14 mouse cellular contexts compared by ENCODE assay signal in the genomic region with DNA sequence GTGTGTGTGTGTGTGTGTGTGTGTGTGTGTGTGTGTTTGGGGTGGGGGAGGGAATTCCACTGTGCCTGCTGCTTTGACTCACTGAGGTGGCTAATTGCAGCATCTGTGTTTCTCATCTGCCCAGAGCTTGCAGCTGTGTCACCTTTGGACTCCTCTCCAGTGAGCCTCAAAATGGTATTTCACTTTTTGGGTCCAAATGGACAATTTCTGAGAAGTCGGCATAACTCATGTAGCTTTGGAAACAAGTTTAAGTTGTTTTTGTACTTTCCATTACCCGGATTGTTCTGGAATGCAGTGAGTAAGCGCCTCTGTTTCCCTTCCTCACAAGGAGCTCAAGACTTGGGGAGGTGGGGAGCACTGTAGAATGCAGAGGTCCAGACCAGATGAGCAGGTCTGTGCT.
"Had no signal": no experiment of that assay in that cellular context is flagged by ENCODE, and none has a peak within 500 bp of the region (broad histone marks: within the 10 kb centered on the region; RNA-seq: fewer than 3 reads in every experiment).

No protein-coding gene starts in this region.

- ATAC-seq: intestine, embryonic 15.5 days; liver, embryonic 12.5 days; midbrain, embryonic 16.5 days had no signal

- H3K9me3 ChIP-seq: intestine, embryonic 15.5 days; liver, embryonic 12.5 days; midbrain, embryonic 12.5 days had no signal

- H3K4me3 ChIP-seq: intestine, embryonic 15.5 days; liver, embryonic 12.5 days; megakaryocyte, embryonic 14.5 days; midbrain, embryonic 12.5 days had no signal

- H3K4me2 ChIP-seq: intestine, embryonic 15.5 days; liver, embryonic 12.5 days; lung, embryonic 14.5 days; midbrain, embryonic 12.5 days had no signal

- H3K4me1 ChIP-seq: intestine, embryonic 15.5 days; liver, embryonic 12.5 days; megakaryocyte, embryonic 14.5 days; midbrain, embryonic 12.5 days had no signal

- H3K36me3 ChIP-seq: intestine, embryonic 15.5 days; liver, embryonic 12.5 days; midbrain, embryonic 12.5 days had no signal

- DNase-seq: kidney, postnatal 10 days; kidney, postnatal 4 days; left cerebral cortex, postnatal 4 days; lung, embryonic 14.5 days; lung, postnatal 10 days; right cerebral cortex, adult 18-20 months; right cerebral cortex, postnatal 25 days; thymus, postnatal 36 days had no signal

- H3K27me3 ChIP-seq: intestine, embryonic 15.5 days; liver, embryonic 12.5 days; megakaryocyte, embryonic 14.5 days; midbrain, embryonic 12.5 days had no signal

- H3K27ac ChIP-seq: intestine, embryonic 15.5 days; liver, embryonic 12.5 days; macrophage; midbrain, embryonic 12.5 days had no signal

- H3K9ac ChIP-seq: intestine, embryonic 15.5 days; liver, embryonic 12.5 days; lung, embryonic 14.5 days; midbrain, embryonic 12.5 days had no signal
